Mouse (Mus musculus): Measurements from ENCODE around the gene Slc20a1. TPM values are rescaled to one million over a fixed set of nuclear protein-coding genes. Genes with fewer than 3 reads are reported as not detected.

The Slc20a1 gene
- 38.3 TPM for polyA plus RNA-seq (2014; fragmentation: Illumina TruSeq; extraction: RNeasy Lipid Tissue Mini Kit (QIAGEN cat#74804); ENCODE audit: low replicate concordance)

GRCm38 (mm10) chr2:129198436-129199327, at the start of gene Slc20a1:
Slc20a1 (plus strand) TSS chr2:129198764.

Other genes starting within 250 kb of the Slc20a1 start
- 5.0 TPM for gene Zc3h6, start 231.4 kb upstream of the Slc20a1 start, polyA plus RNA-seq (2014; fragmentation: Illumina TruSeq; extraction: RNeasy Lipid Tissue Mini Kit (QIAGEN cat#74804); ENCODE audit: low replicate concordance)
- 3.0 TPM for gene Gm10762, start 231.0 kb upstream of the Slc20a1 start, polyA plus RNA-seq (2014; fragmentation: Illumina TruSeq; extraction: RNeasy Lipid Tissue Mini Kit (QIAGEN cat#74804); ENCODE audit: low replicate concordance)
- gene Vinac1, start 150.6 kb upstream of the Slc20a1 start, polyA plus RNA-seq (2014; fragmentation: Illumina TruSeq; extraction: RNeasy Lipid Tissue Mini Kit (QIAGEN cat#74804); ENCODE audit: low replicate concordance): not detected
- gene Ttl, start 132.8 kb upstream of the Slc20a1 start, polyA plus RNA-seq (2014; fragmentation: Illumina TruSeq; extraction: RNeasy Lipid Tissue Mini Kit (QIAGEN cat#74804); ENCODE audit: low replicate concordance): 3.1 TPM
- gene Polr1b, start 97.8 kb upstream of the Slc20a1 start, polyA plus RNA-seq (2014; fragmentation: Illumina TruSeq; extraction: RNeasy Lipid Tissue Mini Kit (QIAGEN cat#74804); ENCODE audit: low replicate concordance): 1.7 TPM
- gene Chchd5, start 69.1 kb upstream of the Slc20a1 start, polyA plus RNA-seq (2014; fragmentation: Illumina TruSeq; extraction: RNeasy Lipid Tissue Mini Kit (QIAGEN cat#74804); ENCODE audit: low replicate concordance): 2.6 TPM
- 12.7 TPM for gene Ckap2l, start 98.4 kb downstream of the Slc20a1 start, polyA plus RNA-seq (2014; fragmentation: Illumina TruSeq; extraction: RNeasy Lipid Tissue Mini Kit (QIAGEN cat#74804); ENCODE audit: low replicate concordance)
- gene Il1a, start 111.2 kb downstream of the Slc20a1 start, polyA plus RNA-seq (2014; fragmentation: Illumina TruSeq; extraction: RNeasy Lipid Tissue Mini Kit (QIAGEN cat#74804); ENCODE audit: low replicate concordance): 8.1 TPM
- gene Il1b, start 172.4 kb downstream of the Slc20a1 start, polyA plus RNA-seq (2014; fragmentation: Illumina TruSeq; extraction: RNeasy Lipid Tissue Mini Kit (QIAGEN cat#74804); ENCODE audit: low replicate concordance): 5.3 TPM